Mouse (Mus musculus): Measurements from ENCODE around the gene Rara. TPM values are rescaled to one million over a fixed set of nuclear protein-coding genes. Genes with fewer than 3 reads are reported as not detected.
A peak's percentile ranks its signal among the peaks of the same experiment; 100 is the strongest.

Rara gene
- polyA plus RNA-seq, 1 experiment from 2014 or later = 44.7 TPM

GRCm38 (mm10) chr11:98990866-98991265 lies 63.2 kb downstream of the Rara start:
- no peak for ATAC-seq (ENCODE audit: insufficient number of reproducible peaks, insufficient read depth, low FRiP score, low TSS enrichment, low read depth)
- no peaks in the 10 kb centered on the region for H3K27me3 ChIP-seq
- H3K9me3 ChIP-seq = no peaks in the 10 kb centered on the region
- no peak overlapping the region for H3K4me3 ChIP-seq
- peaks cover 48% of the 10 kb centered on the region for H3K36me3 ChIP-seq
- no peak overlapping the region for H3K4me2 ChIP-seq
- 83% methylated on average over 6 of the region's 6 CpGs for WGBS
- no peaks in the 10 kb centered on the region for H3K4me1 ChIP-seq
- H3K27ac ChIP-seq = no peak overlapping the region
- no peak overlapping the region for H3K9ac ChIP-seq

GRCm38 (mm10) chr11:98995987-98996386 lies 68.4 kb downstream of the Rara start:
- no peak for ATAC-seq (ENCODE audit: insufficient number of reproducible peaks, insufficient read depth, low FRiP score, low TSS enrichment, low read depth)
- H3K36me3 ChIP-seq = peaks cover 96% of the 10 kb centered on the region

GRCm38 (mm10) chr11:98997659-98998058 lies 70.0 kb downstream of the Rara start:
- H3K4me1 ChIP-seq = no peaks in the 10 kb centered on the region
- no peak overlapping the region for H3K27ac ChIP-seq
- H3K36me3 ChIP-seq = peaks cover 97% of the 10 kb centered on the region
- H3K4me2 ChIP-seq = no peak overlapping the region
- ATAC-seq (ENCODE audit: insufficient number of reproducible peaks, insufficient read depth, low FRiP score, low TSS enrichment, low read depth) = no peak
- 94% methylated on average over 4 of the region's 4 CpGs for WGBS
- no peak overlapping the region for H3K4me3 ChIP-seq
- no peaks in the 10 kb centered on the region for H3K9me3 ChIP-seq
- no peaks in the 10 kb centered on the region for H3K27me3 ChIP-seq
- no peak overlapping the region for H3K9ac ChIP-seq

More at GRCm38 (mm10) chr11:98995987-98996386, 68.4 kb downstream of the Rara start:
- H3K9me3 ChIP-seq = no peaks in the 10 kb centered on the region
- no peak overlapping the region for H3K27ac ChIP-seq
- H3K9ac ChIP-seq = no peak overlapping the region
- H3K4me1 ChIP-seq = no peaks in the 10 kb centered on the region
- H3K27me3 ChIP-seq = no peaks in the 10 kb centered on the region
- 93% methylated on average over 7 of the region's 7 CpGs for WGBS
- H3K4me2 ChIP-seq = no peak overlapping the region
- H3K4me3 ChIP-seq = no peak overlapping the region

- Histone ChIP-seq H3K27me3 (no peaks in the 10 kb centered on the region), H3K9me3 (no peaks in the 10 kb centered on the region), H3K4me1 (no peaks in the 10 kb centered on the region), H3K9ac (no peak overlapping the region), H3K4me3 (no peak overlapping the region), H3K36me3 (peaks cover 96% of the 10 kb centered on the region), H3K4me2 (no peak overlapping the region), H3K27ac (no peak overlapping the region)
- no peak for ATAC-seq (ENCODE audit: insufficient number of reproducible peaks, insufficient read depth, low FRiP score, low TSS enrichment, low read depth)
Measured at GRCm38 (mm10) chr11:98998776-98999175, 71.2 kb downstream of the Rara start.

GRCm38 (mm10) chr11:98999243-98999642 lies 71.6 kb downstream of the Rara start:
- WGBS = 86% methylated on average over 11 of the region's 11 CpGs
- ATAC-seq (ENCODE audit: insufficient number of reproducible peaks, insufficient read depth, low FRiP score, low TSS enrichment, low read depth) = no peak
- H3K27me3 ChIP-seq = no peaks in the 10 kb centered on the region

GRCm38 (mm10) chr11:99006788-99007187 lies 79.2 kb downstream of the Rara start:
- Histone ChIP-seq H3K27ac (no peak overlapping the region), H3K9ac (no peak overlapping the region), H3K27me3 (no peaks in the 10 kb centered on the region), H3K4me1 (no peaks in the 10 kb centered on the region), H3K36me3 (peaks cover 88% of the 10 kb centered on the region), H3K9me3 (no peaks in the 10 kb centered on the region), H3K4me3 (no peak overlapping the region), H3K4me2 (no peak overlapping the region)
- 93% methylated on average over 9 of the region's 9 CpGs for WGBS
- no peak for ATAC-seq (ENCODE audit: insufficient number of reproducible peaks, insufficient read depth, low FRiP score, low TSS enrichment, low read depth)

More at GRCm38 (mm10) chr11:98999243-98999642, 71.6 kb downstream of the Rara start:
- H3K9me3 ChIP-seq = no peaks in the 10 kb centered on the region
- no peak overlapping the region for H3K9ac ChIP-seq
- H3K36me3 ChIP-seq = peaks cover 96% of the 10 kb centered on the region
- no peaks in the 10 kb centered on the region for H3K4me1 ChIP-seq
- no peak overlapping the region for H3K27ac ChIP-seq
- H3K4me2 ChIP-seq = no peak overlapping the region
- H3K4me3 ChIP-seq = no peak overlapping the region

- 86% methylated on average over 4 of the region's 4 CpGs for WGBS
- H3K27me3 ChIP-seq = no peaks in the 10 kb centered on the region
- no peak overlapping the region for H3K4me2 ChIP-seq
- H3K36me3 ChIP-seq = peaks cover 90% of the 10 kb centered on the region
- no peaks in the 10 kb centered on the region for H3K9me3 ChIP-seq
- no peak for ATAC-seq (ENCODE audit: insufficient number of reproducible peaks, insufficient read depth, low FRiP score, low TSS enrichment, low read depth)
- no peak overlapping the region for H3K4me3 ChIP-seq
- H3K4me1 ChIP-seq = no peaks in the 10 kb centered on the region
- H3K27ac ChIP-seq = no peak overlapping the region
- H3K9ac ChIP-seq = no peak overlapping the region
Measured at GRCm38 (mm10) chr11:99010124-99010523, 82.5 kb downstream of the Rara start.

- H3K9ac ChIP-seq = no peak overlapping the region
- peaks cover 90% of the 10 kb centered on the region for H3K36me3 ChIP-seq
- no peak for ATAC-seq (ENCODE audit: insufficient number of reproducible peaks, insufficient read depth, low FRiP score, low TSS enrichment, low read depth)
- no peak overlapping the region for H3K27ac ChIP-seq
- WGBS = 93% methylated on average over 5 of the region's 5 CpGs
- H3K4me2 ChIP-seq = no peak overlapping the region
- H3K9me3 ChIP-seq = no peaks in the 10 kb centered on the region
- H3K27me3 ChIP-seq = no peaks in the 10 kb centered on the region
- no peak overlapping the region for H3K4me3 ChIP-seq
- no peaks in the 10 kb centered on the region for H3K4me1 ChIP-seq
Measured at GRCm38 (mm10) chr11:99010706-99011105, 83.1 kb downstream of the Rara start.

- 98% methylated on average over 1 of the region's 1 CpGs for WGBS
- Histone ChIP-seq H3K4me1 (no peaks in the 10 kb centered on the region), H3K9me3 (no peaks in the 10 kb centered on the region), H3K4me3 (no peak overlapping the region), H3K4me2 (no peak overlapping the region), H3K36me3 (peaks cover 89% of the 10 kb centered on the region), H3K27me3 (no peaks in the 10 kb centered on the region), H3K27ac (no peak overlapping the region), H3K9ac (no peak overlapping the region)
- ATAC-seq (ENCODE audit: insufficient number of reproducible peaks, insufficient read depth, low FRiP score, low TSS enrichment, low read depth) = no peak
Measured at GRCm38 (mm10) chr11:99013856-99014255, 86.2 kb downstream of the Rara start.

GRCm38 (mm10) chr11:99019844-99020243 lies 92.2 kb downstream of the Rara start:
- peaks cover 19% of the 10 kb centered on the region for H3K4me1 ChIP-seq
- peaks cover 61% of the 10 kb centered on the region for H3K36me3 ChIP-seq
- no peaks in the 10 kb centered on the region for H3K9me3 ChIP-seq
- no peak overlapping the region for H3K27ac ChIP-seq
- ATAC-seq (ENCODE audit: insufficient number of reproducible peaks, insufficient read depth, low FRiP score, low TSS enrichment, low read depth) = no peak
- H3K27me3 ChIP-seq = no peaks in the 10 kb centered on the region
- H3K4me2 ChIP-seq = no peak overlapping the region
- H3K9ac ChIP-seq = no peak overlapping the region
- no peak overlapping the region for H3K4me3 ChIP-seq
- 93% methylated on average over 6 of the region's 6 CpGs for WGBS

GRCm38 (mm10) chr11:99022384-99022933 lies 94.8 kb downstream of the Rara start:
- peaks cover 20% of the 10 kb centered on the region for H3K4me1 ChIP-seq
- peak overlapping the region; percentile 70 for H3K4me2 ChIP-seq
- peak overlapping the region; percentile 70 for H3K4me3 ChIP-seq
- no peaks in the 10 kb centered on the region for H3K9me3 ChIP-seq
- no peak overlapping the region for H3K27ac ChIP-seq
- WGBS = 81% methylated on average over 5 of the region's 5 CpGs
- peaks cover 41% of the 10 kb centered on the region for H3K36me3 ChIP-seq
- no peak for ATAC-seq (ENCODE audit: insufficient number of reproducible peaks, insufficient read depth, low FRiP score, low TSS enrichment, low read depth)
- no peak overlapping the region for H3K9ac ChIP-seq
- H3K27me3 ChIP-seq = no peaks in the 10 kb centered on the region

GRCm38 (mm10) chr11:99023094-99023493 lies 95.5 kb downstream of the Rara start:
- Histone ChIP-seq H3K27me3 (no peaks in the 10 kb centered on the region), H3K36me3 (peaks cover 34% of the 10 kb centered on the region), H3K9ac (peak overlapping the region; percentile 83), H3K4me1 (peaks cover 20% of the 10 kb centered on the region), H3K9me3 (no peaks in the 10 kb centered on the region), H3K4me3 (peak overlapping the region; percentile 70), H3K27ac (no peak overlapping the region), H3K4me2 (peak overlapping the region; percentile 70)
- WGBS = 7% methylated on average over 4 of the region's 4 CpGs
- ATAC-seq (ENCODE audit: insufficient number of reproducible peaks, insufficient read depth, low FRiP score, low TSS enrichment, low read depth) = no peak
